Mouse (Mus musculus): ENCODE data around the gene Zc3h13. TPM values are rescaled to one million over a fixed set of nuclear protein-coding genes. Genes with fewer than 3 reads are reported as not detected.

Gene Zc3h13
- 10 to 100 TPM; 60.0 to 67.2 TPM for total RNA-seq (2021)
- long read RNA-seq, experiment 1, full-length matches to known transcripts = 4 of 22 reads
- long read RNA-seq, experiment 1, partial matches to known transcripts = 11 of 22 reads
- long read RNA-seq, experiment 1, other reads (novel, unspliced or antisense) = 7 of 22 reads
- long read RNA-seq, experiment 2, full-length matches to known transcripts = 10 of 33 reads
- long read RNA-seq, experiment 2, partial matches to known transcripts = 12 of 33 reads
- long read RNA-seq, experiment 2, other reads (novel, unspliced or antisense) = 11 of 33 reads

DNA sequence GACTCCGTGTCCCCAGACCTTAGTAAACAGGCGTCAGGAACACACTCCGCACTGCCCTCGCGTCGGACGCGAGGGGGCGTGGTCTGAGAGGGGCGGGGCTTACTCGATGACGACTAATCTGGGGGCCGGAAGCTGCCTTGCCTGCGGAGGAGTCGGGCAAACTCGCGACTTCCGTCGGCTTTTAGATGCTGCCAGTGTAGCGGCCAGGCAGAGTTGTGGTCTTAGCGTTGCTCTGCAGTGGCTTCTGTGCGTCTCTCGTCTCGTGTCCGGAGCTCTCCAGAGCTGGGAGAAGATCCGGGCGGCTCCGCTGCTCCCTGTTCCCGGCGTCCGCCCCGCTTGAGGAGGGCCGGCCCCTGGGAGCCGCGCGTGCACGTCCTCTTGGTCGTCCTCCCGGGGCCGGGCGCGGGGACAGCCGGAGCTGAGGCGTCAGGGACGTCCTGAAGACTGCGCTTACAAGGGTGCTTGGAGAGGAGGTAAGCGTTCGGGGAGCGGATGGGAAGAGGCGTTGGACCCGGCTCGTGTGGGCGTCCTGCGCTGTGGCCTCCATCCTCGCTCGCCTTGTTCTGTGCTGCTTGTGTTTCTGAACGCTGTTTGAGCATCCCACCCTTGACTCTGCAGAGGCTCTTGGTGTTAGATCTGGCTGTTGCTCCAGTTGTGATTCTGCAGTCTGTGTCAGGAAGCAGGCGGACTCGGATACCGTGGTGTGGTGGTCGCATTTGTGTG lies at the start of gene Zc3h13:
Zc3h13 (plus strand) TSS at position 181 of the 723 bp plus-strand sequence.
- Histone ChIP-seq H3K27ac (peak within 1 kb of the TSS; percentile 97), H3K4me3 (peak within 1 kb of the TSS; percentile 90)
- peak; percentile 25 for TF ChIP-seq CTCF (conservative IDR thresholded peaks at IDR 0.05)
- peak; percentile 95 to 98 for DNase-seq (ENCODE audit: low spot score in 2 of 2)

GRCm38 (mm10) chr14:75235552-75235951 lies 48.6 kb upstream of the Zc3h13 start:
- H3K4me3 ChIP-seq = peak overlapping the region; percentile 28; the same call in 1 of the 2 replicates
- H3K27ac ChIP-seq = peak overlapping the region; percentile 29
- DNase-seq (ENCODE audit: low spot score in 2 of 2) = no peak
- TF ChIP-seq CTCF (conservative IDR thresholded peaks at IDR 0.05) = no peak

- Histone ChIP-seq H3K27ac (peak overlapping the region; percentile 29), H3K4me3 (peak overlapping the region; percentile 28)
- DNase-seq (ENCODE audit: low spot score in 2 of 2) = peak; percentile 30 to 67
- TF ChIP-seq CTCF (conservative IDR thresholded peaks at IDR 0.05) = no peak
These were observed 48.1 kb upstream of the Zc3h13 start for GRCm38 (mm10) chr14:75235955-75236635.

DNA sequence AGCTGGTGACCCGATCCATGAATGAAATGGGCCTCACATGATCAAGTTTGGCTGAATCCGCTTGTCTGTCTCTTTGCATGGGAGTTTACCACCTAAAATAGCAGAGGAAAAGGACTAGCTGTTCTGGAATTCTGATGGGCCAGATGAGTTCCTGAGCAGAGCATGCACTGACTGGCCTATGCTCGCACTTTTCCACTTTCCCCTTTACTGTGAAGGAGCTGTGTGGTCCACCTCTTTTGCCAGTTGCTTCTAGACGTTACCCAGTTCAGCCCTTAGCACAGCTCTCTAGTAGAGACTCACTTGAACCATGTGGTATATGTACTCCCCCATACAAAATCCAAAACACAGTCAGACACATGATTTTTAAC lies 47.6 kb upstream of the Zc3h13 start:
- DNase-seq (ENCODE audit: low spot score in 2 of 2) = no peak
- no peak for TF ChIP-seq CTCF (conservative IDR thresholded peaks at IDR 0.05)
- Histone ChIP-seq H3K4me3 (no peak overlapping the region), H3K27ac (peak overlapping the region; percentile 29)

DNA sequence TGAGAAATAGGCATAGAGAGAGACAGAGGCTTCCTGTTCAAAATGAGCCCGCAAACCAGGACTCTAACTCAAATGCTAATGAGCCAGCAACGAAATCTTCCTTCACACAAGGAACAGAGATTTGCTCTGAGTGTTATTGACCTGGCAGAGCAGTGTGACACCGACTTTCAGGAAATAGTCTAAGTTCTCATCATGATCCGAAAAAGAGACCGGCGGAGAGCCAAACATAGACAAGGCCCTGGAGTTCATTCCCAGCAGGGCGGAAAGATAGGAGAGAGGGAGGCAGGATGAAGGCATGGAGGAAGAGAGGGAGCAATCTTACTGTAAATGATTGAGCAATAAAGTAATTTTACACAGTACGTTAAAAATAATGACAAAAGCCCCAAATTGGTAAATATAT lies 47.1 kb upstream of the Zc3h13 start:
- DNase-seq (ENCODE audit: low spot score in 2 of 2) = no peak
- H3K27ac ChIP-seq = peak overlapping the region; percentile 29; the same call in 1 of the 2 replicates
- no peak overlapping the region for H3K4me3 ChIP-seq
- no peak for TF ChIP-seq CTCF (conservative IDR thresholded peaks at IDR 0.05)

- H3K4me3 ChIP-seq = no peak overlapping the region
- DNase-seq (ENCODE audit: low spot score in 2 of 2) = no peak
- no peak for TF ChIP-seq CTCF (conservative IDR thresholded peaks at IDR 0.05)
- no peak overlapping the region for H3K27ac ChIP-seq
These were observed 46.0 kb upstream of the Zc3h13 start for GRCm38 (mm10) chr14:75238054-75238692.

DNA sequence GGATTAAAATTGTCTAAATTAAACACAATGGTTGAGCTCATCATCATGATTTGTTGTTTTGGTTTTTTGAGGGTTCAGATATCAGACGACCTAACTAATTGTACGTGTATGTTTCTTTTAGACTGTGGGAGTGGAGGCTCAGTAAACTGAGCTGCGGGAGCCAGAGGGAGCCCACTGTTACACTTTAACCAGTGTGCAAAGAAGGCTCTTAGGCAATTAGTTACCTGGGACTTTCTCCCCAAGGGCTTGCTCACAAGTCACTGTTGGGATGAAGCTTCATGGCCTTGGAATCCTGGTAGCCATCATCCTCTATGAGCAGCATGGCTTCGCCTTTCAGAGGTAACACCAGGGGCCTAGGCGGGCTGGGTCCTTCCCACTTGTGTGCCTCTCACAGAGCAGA lies 42.1 kb upstream of the Zc3h13 start, which contains the start of gene Cpb2:
Cpb2 (plus strand) TSS at position 201 of the 400 bp plus-strand sequence.
- H3K4me3 ChIP-seq = no peak within 1 kb of the TSS
- no peak for DNase-seq (ENCODE audit: low spot score in 2 of 2)
- H3K27ac ChIP-seq = no peak within 1 kb of the TSS
- no peak for TF ChIP-seq CTCF (conservative IDR thresholded peaks at IDR 0.05)

- no peak for DNase-seq (ENCODE audit: low spot score in 2 of 2)
- TF ChIP-seq CTCF (conservative IDR thresholded peaks at IDR 0.05) = no peak
- H3K27ac ChIP-seq = no peak overlapping the region
- no peak overlapping the region for H3K4me3 ChIP-seq
These were observed 37.9 kb upstream of the Zc3h13 start for GRCm38 (mm10) chr14:75246024-75247000.

- no peak for TF ChIP-seq CTCF (conservative IDR thresholded peaks at IDR 0.05)
- Histone ChIP-seq H3K4me3 (no peak overlapping the region), H3K27ac (no peak overlapping the region)
- DNase-seq (ENCODE audit: low spot score in 2 of 2) = no peak
These were observed 33.7 kb upstream of the Zc3h13 start for GRCm38 (mm10) chr14:75250432-75250831.

- no peak overlapping the region for H3K4me3 ChIP-seq
- no peak overlapping the region for H3K27ac ChIP-seq
- DNase-seq (ENCODE audit: low spot score in 2 of 2) = no peak
- TF ChIP-seq CTCF (conservative IDR thresholded peaks at IDR 0.05) = peak; percentile 56
These were observed 27.7 kb upstream of the Zc3h13 start for GRCm38 (mm10) chr14:75256521-75256920.

- no peak overlapping the region for H3K4me3 ChIP-seq
- no peak overlapping the region for H3K27ac ChIP-seq
- TF ChIP-seq CTCF (conservative IDR thresholded peaks at IDR 0.05) = no peak
- DNase-seq (ENCODE audit: low spot score in 2 of 2) = no peak
These were observed 14.6 kb upstream of the Zc3h13 start for GRCm38 (mm10) chr14:75269531-75269930.

- no peak for DNase-seq (ENCODE audit: low spot score in 2 of 2)
- Histone ChIP-seq H3K27ac (no peak overlapping the region), H3K4me3 (no peak overlapping the region)
- TF ChIP-seq CTCF (conservative IDR thresholded peaks at IDR 0.05) = no peak
These were observed 4.5 kb upstream of the Zc3h13 start for GRCm38 (mm10) chr14:75279716-75280115.

Measured in layer of hippocampus, adult 2 months (tissue).